Mouse (Mus musculus) lung, adult 18-20 months (tissue): Measurements from ENCODE around the gene Gss.
"Not testable (repeated sequence)": the region's sequence is repeated elsewhere in the genome, so short reads cannot be mapped to it uniquely, and the experiment has no call there.

Experiments used
- DNase-seq, 2 experiments: peaks; one replicate each; pipeline ENCODE4 v3.0.0; 2022; ENCODE audit warnings: mixed read lengths in 2 of 2

Gene Gss

DNA sequence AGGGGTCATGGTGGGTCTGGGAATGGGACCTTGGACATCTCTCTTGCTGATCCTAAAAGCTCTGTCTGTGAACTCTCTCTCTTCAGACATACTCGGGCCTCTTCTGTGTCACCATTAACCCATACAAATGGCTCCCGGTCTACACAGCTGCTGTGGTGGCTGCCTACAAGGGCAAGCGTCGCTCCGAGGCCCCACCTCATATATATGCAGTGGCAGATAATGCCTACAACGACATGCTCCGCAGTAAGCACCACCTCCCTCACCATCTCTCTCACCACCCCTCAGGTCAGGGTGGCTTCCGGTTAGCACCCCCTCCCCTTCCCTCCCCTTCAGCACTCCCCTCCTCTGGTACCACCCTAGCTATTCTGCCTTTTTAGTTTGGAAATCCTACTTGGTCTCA is 21.3 kb upstream of the Gss start:
- no peak for DNase-seq

DNA sequence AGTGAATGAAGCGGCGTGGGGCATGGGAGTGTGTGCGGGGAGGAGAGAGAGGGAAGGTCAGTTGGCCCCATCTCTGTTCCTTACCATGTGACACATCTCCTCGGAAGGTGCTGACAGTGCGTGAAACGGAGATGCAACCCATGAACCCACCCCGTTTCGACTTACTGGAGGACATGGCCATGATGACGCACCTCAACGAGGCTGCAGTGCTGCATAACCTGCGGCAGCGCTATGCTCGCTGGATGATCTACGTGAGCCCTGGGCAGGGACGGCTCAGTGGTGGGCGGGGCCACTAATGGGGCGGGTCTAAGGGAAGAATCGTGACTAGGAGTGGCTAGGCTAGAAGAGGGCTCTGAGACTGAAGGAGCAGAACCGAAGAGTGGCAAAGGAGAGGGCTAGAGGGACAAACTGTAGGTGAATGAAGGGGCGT is 20.7 kb upstream of the Gss start:
- peak; percentile 83 to 87 for DNase-seq

DNA sequence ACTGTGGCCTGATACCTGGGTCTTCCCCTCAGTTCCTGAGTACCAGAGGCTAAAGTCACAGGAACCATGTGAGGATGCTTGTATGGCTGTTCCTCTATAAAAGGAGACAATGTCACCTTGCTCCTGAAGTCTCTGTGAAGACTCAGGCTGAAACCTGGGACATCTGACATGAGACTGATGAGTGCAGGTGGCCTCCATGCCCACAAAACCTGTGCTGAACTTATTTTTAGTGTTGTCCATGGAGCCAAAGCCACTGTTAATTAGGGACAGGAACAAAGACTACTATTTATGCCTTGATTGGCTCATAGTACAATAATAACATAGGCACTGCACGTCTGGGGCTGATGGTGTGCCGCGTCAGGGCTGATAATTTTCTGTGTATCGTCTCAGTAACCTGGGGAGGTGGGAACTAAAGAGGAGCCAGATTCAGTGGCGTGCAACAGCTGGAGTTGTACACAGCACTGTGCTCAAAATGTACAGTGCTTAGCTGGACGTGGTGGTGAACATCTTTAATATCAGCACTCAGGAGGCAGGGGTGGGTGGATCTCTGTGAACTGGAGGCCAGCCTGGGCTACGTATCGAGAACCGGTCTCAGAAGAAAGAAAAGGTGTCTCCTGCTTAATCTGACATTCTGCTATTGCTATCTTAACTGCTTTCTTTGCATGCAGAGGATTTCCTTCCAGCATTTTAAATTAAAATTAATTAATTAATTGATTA is 19.4 kb upstream of the Gss start:
- no peak for DNase-seq

DNA sequence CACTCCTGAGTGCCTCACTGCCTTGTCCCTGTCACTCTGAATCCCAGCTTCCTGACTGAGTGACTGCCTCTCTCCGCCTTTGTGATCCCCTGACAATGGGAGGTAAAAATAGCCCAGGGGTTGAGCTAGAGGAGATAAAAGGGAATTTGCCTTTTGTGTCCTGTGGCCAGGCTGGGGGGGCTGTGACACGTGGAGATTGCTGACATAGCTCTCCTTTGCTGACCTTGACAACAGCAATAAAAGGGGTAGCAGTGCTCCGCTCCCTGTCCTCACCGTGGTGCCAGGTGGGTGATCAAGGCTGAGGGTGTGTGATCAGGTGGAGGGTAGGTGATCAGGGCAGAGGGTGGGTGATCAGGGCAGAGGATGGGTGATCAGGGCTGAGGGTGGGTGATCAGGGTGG is 18.4 kb upstream of the Gss start, which contains the start of gene Myh7b:
Gene Myh7b (plus strand): TSS at position 235 of the 400 bp plus-strand sequence.
- no peak for DNase-seq

DNA sequence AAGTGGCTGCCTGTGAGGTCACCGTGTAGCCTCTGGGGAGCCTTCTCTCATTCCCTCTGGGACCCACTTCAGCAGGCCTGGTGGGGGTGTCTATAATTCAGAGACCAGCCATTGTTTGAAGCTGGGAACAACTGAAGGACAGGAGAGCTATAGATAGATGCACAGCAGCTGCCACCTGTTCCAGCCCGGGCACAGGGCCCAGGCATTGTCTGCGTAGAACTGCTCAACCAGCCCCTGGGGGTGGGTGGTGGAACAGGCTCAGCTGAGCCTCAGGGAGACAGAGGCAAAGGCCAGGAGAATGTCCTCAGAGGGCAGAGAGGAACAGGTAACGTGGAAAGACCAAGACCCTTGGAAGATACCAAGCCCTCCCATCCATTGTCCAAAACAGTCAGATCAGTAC is 13.8 kb upstream of the Gss start:
- no peak for DNase-seq

DNA sequence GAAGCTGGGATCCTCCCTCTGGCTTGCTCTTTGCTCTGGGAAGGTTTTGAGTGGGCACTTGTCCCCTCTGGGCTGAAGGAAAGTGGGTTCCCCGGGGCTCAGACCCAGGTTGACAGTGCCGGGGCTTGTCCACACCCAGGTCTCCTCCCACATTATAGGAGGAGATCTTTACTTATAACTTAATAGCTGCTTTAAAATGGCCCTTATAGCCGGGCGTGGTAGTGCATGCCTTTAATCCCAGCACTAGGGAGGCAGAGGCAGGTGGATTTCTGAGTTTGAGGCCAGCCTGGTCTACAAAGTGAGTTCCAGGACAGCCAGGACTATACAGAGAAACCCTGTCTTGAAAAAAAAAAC is 12.6 kb upstream of the Gss start:
- DNase-seq = not testable (repeated sequence)

DNA sequence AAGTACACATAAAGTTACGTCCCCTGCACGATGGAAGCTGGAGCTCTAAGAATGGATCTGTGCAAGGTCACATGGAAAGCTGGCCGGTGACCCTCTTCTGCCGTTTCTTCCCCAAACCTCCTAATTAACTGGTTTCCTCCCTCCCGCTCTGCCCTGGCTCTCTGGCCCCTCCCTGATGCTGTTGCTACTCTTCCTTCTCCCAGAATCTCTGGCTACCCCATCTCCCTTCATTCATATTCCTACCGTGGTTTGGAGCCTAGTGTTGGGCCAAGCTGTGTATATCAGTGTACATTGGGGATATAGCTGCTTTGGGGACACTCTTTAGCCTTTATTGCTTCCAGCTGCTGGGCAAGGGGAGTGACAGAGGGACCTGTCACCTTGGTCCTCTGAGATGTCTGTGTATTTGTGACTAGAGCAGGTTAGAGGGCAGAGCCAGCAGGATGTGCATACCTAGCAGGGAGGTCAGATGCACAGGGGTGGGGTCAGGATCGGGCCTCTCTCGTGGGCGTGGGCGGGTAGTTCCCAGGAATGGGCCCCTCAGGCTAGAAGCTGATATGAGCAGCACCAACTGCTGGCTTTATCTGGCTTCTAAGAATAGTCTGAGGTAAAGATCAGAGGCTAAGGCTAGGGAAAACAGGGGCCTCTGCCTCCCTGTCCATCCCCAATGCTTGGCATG is 12.1 kb upstream of the Gss start:
- no peak for DNase-seq

DNA sequence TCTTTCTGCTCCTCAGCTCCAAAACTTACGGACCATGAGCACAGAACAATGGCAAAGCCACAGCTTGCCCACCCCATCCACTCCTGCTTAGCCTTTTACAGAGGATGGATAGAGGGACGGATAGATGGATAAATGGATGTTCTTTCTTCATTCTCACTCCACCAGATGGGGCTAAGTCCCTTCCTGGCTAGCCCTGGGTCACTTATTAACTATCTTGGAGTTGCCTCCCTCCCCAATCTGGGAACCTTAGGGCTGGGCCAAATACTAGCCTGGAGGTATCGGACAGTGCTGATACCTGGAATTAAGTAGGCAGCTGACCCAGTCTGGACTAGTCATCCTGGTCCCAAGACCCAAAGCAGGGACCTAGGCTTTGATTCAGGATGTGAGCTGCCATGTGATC is 11.1 kb upstream of the Gss start:
- DNase-seq = no peak

DNA sequence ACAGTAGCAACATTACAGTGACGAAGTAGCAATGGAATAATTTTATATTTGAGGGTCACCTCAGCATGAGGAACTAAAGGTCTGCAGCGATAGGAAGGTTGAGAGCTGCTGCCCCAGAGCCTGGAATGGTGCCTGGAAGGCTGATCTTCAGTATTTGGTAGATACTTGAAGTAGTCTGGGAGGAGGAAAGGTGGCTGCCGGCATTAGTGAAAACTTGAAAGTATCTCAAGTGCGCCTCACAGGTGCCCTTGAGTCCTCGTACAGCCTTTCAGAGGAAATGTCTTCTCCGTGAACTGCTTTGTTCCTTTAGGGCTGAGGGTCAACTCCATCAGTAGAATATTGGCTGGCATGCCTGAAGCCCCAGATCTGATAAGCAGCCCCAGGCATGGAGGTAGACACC is 2.9 kb upstream of the Gss start:
- DNase-seq = peak; percentile 50 to 63

DNA sequence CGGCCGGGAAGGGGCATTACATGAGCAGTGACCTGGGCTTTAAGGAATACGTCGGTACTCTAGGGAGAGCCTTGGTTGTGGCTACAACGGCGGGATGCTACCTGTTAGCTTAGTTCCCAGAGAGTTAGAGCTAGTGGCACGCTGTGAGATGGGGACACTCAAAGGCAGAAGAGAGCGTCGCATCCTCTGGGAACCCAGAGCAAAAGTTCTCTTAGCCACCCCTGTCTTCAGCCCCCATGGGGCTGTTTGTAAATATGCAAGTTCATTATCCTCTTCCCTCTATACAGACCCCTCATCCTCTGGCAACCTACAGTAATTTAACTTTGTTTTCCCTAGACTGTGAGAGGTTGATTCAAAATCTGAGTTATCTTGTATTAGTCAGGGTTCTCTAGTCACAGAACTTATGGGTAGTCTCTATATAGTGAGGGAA is 259 bp upstream of the Gss start:
- DNase-seq = no peak

DNA sequence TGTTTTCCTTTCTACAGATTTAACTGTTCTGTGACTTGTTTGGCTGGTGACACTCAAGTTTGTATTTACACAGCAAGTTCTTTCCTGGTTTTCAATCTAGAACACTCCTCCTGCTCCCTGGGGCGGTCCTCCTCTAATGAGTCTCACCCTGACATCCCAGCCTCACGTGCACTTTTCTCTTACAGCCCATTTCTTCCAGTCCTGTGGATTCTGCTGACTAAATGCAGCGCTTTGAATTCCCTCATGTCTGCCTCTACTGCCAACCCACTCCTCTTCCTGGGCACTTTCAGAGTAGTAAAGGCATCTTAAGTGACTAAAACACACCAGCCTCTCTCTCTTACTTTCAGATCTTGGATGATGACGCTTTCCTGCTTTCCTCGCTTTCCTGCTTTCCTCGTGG is 934 bp downstream of the Gss start:
- DNase-seq = peak; percentile 36 to 46

DNA sequence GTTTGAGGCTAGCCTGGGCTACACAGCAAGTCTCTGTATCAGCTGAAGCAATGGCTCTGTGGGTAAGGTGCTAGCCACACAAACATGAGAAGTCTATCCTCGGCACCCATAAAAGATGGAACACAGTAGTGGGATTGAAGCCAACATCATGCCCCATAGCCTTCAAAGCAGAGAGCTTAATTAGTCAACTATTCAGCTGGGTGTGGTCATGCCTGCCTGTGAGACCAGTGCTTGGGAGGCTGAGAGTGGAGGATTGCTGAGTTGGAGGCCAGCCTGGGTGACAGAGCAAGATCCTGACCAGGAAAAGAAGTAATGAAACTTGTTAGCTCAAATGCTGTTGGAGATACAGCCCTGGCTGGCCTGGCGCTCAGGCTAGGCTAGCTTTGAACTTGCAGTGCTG is 1.7 kb downstream of the Gss start:
- no peak for DNase-seq

DNA sequence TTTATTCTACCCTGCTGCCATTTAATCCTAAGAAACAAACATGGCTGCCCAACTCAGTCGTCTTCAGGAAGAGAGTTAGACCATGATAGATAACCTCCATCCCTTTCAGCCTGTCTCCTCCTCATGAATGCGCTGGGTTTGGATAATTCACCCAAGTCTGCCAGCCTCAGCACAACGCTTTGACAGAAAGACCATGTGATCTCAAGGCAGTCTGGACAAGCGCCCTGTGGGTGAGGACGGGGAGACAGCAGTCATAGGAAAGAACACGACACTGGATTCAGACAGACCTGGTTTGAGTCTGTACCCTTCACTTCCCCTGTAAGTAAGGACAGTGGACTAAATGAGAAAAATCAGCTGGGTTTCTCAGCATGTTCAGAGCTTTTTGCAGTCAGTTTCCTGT is 3.1 kb downstream of the Gss start:
- no peak for DNase-seq

DNA sequence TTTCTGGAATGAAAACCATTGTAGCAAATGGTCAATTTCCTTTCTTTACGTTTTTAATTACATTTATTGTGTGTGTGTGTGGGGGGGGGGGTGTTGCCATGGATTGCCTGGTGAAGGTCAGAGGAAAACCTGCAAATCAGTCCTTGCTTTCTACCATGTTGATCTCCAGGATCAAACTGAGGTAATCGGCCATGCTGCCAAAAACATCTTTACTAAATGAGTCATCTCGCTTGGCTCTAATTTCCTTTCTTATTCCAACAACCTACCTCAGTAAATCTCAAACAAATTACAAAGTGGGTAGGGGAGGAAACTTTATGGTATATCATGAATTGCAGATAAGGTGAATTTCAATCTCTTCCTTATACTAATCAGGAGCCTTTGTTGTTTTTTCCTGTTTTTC is 4.5 kb downstream of the Gss start:
- no peak for DNase-seq

DNA sequence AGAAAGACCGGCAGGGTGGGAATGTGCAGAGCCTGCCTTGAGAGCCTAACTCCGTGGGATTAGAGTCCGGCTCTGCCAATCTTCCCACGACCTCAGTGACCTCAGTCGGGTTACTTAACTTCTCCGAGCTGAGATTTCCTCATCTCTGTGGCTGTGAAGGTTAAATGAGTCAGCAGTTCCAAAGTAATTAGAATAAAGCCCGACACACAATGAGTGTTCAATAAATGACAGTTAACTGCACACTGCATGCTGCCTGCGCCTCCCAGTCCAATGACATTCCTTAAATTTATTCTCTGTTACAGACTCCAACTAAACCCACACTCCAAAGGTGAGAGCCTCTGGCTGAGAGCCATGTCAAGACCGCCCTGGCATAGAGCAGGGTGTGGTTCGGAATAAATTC is 7.1 kb downstream of the Gss start:
- DNase-seq = peak; percentile 54 to 69

DNA sequence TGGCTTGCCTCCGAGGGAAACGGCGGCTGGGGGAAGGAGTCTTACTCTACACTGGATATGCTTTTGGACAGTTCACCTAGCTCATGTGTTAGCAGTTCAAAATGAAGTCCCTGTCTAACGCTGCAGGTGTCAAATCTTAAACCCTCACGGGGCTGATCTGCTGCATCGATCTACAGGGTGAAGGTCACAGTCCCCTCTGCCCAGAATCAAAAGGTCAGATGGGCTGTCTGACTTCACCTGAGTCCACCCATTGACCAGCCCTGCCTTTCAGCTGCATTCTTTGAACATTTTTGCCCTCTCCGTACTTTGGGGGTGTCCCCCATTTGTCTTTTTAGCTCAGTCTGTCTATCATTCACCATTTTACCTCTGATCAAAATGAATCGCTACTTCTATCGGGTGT is 7.5 kb downstream of the Gss start:
- no peak for DNase-seq

DNA sequence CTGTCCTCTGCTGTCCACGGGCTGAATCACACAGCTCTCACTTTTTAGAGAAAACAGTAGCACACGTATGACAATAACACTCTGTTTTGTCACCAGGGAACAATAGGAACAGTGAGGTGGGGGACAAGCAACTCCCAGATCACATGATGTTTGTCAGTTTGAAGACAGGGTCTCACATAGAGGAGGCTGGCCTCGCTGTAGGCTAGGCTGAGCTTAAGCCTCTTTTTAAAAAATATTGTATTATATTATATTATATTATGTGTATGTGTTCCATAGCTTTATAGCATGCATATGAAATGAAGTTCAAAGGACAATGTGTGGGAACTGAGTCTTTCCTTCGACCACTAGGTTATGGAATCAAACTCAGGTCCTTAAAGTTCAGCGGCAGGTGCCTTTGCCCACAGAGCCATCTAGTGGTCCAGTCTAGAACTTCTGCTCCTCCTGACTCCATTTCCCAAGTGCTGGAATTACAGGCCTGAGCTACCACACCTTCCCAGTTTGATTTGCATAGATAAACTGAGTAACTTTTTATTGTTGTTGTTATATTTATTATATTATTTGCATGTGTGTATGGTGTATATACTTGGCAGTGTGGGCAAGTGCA is 8.6 kb downstream of the Gss start:
- peak; percentile 61 to 74 for DNase-seq

DNA sequence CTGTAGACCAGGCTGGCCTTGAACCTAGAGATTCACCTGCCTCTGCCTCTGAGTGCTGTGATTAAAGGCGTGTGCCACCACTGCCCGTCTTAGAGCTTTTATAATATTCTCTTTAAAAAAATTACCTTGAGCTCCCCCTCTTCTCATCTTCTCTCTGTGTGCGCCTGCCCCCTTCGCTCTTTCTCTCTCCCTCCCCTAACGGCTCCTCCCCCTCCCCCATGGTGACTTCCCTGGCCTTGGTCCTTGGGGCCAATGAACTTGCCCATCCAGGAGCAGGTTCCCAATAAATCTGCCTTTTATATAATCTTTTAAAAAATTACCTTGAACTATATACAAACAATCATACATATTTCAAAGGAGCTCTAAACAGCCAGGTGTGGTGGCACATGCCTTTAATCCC is 9.6 kb downstream of the Gss start:
- DNase-seq = no peak

DNA sequence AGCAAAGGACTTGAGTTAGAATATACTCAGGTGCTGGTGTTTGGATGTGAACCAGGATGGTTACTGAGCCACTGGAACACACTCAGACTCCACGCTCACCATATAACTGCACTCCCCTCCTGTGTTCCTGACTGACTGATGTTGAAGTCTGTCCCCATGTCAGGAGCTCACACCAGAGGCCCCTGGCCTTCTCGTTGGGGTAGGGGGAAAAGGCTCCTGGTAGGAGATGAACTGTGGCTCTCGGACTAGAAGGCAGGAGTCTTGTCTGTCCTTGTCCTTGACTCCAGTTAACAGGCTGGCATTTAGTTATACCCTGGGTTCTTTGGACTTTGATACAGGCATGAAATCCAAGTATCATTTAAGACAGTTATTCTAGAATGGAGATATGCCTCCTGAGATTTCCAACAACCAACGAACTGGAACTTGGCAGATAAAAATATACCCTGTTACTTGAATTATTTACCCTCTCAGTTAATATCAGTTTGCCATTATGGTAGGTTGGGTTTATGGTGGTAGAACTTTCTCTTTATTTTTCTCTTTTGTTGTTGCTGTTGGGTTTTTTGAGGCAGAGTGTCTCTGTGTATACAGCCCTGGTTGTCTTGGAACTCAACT is 10.1 kb downstream of the Gss start:
- no peak for DNase-seq

DNA sequence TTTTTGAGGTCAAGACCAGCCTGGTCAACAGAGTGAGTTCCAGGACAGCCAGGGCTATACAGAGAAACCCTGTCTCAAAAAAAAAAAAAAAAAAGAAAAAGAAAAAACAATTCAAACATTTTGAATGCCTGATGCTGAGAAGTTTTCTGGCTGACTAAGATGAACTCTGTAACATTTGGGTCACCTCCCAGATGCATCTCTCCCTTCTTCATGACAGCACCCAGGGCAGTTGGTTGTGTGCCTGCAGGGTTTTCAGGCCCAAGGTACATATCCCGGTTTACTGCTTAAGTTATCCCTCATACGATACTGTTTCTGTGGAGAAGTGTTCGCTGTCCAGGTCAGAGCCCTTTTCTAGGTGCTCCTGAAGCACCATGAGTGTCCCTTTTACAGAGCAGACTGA is 12.3 kb downstream of the Gss start:
- no peak for DNase-seq

DNA sequence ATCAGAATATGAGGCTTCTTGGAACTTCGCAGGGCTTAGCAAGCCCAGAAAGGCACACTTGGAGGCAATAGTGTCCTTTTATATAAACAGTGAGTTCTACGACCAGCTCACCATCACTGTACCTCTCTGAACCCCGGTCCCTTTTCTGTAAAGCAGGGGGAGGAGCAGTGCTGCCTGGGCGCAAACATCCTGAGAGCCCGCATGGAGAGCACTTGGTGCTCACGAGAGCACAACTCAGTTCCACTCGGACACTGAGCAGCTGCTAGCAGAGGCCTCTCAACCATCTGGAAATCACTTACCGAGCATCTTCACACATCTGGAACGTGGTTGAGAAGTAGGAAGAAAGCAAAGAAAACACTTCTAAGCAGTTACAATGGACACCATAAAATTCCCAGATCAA is 16.0 kb downstream of the Gss start:
- DNase-seq = peak; percentile 38 to 56

DNA sequence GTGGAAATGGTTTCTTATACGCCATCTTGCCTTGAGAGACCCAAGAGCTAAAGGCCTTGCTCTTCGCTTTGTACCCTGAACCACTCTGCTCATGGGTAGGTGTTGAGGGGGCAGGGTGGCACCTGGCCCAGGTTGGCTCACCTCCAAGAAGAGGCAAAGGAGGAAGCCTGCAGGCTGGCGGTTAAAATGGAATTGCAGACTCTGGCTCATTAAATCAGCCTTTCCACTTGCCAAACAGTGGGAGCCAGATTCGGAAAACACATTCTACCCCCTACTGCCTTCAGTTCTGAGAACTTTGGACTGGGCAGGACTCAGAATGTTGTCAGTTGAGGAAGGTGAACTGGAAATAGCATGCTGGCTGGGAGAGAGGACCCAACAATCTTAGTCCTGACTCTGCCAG is 17.9 kb downstream of the Gss start:
- peak; percentile 31 to 48 for DNase-seq

DNA sequence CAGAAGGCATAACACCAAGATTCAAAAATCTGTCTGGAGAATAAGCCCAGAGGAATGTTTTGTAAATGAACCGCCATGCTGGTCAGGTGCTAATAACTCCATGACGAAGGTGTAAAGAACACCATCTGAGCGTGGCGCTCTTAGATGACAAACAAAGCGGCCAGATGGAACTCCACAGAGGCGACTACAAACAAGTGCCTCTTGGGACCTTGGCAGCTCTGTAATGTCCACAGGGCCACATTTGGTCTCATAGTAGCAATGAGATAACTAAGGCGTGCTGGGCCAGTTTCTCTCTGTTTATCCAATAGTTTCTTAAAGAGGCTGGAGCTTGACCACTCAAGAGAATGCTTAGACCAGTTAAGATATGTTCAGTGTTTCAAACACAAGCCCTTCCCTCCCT is 18.6 kb downstream of the Gss start:
- DNase-seq = peak; percentile 39 to 50

DNA sequence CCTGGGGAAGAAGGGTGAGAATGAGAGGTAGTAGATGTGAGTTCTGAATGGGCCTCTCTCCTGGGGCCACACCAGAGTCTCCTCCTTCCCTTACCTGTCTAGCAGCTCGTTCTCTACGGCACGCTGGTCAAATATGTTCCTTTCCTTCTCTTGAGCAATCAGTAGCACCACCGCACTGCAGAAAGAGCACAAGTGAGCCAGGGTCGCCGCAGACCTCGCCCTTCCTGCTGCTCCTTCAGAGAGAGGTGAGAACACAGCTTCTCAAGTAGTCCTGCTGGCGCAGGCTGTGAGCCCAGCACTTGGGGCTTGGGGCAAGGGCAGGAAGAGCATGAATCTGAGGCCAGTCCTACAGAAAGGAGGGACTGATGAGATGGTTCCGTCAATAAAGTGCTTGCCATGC is 19.6 kb downstream of the Gss start:
- peak; percentile 69 to 77 for DNase-seq
